Mouse (Mus musculus) left cerebral cortex, postnatal 10 days (tissue): ENCODE data around the gene Fam124b. TPM values are rescaled to one million over a fixed set of nuclear protein-coding genes. Genes with fewer than 3 reads are reported as not detected.

ENCODE experiments used
- DNase-seq, 2 experiments: peaks; one replicate each; pipeline ENCODE4 v3.0.0; 2021 to 2022; ENCODE audit warnings: low spot score in 2 of 2, mixed read lengths in 1 of 2; ENCODE audit errors: extremely low spot score in 1 of 2
- intact Hi-C: fragments of 180-260 bp; cut with DNase I; formaldehyde crosslinking; loops from one replicate; pipeline ENCODE4 v1.15.1; 2025
- total RNA-seq, 2 experiments: library from RNA; stranded (reverse); gene quantifications; 2 replicates each; pipeline ENCODE4 v1.2.3; 2021

Fam124b gene
- 1 to 10 TPM; 1.0 to 1.4 TPM for total RNA-seq

DNA sequence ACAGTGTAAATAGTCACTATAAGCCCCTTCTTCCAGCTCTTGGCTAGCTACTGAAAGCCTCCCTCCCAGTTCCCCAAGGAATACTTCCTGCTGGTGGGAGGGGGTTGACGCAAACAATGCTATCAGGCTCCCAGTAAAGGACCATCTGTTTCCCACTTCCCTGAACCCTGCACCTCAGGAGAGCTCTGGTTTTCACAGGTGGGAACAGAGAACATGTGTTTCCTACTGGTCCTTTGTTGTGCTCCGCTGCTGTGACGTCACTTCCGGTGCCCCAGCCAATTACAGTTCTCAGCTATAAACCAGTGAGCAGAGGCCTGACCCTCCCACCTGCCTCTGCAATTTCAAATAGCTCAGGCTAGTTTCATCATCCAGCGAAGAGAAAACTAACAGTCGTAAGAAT lies at the start of gene Fam124b:
TSS of gene Fam124b (minus strand) at position 206 of the 400 bp plus-strand sequence.
- DNase-seq: peak in 1 of 2 experiments; percentile 86
- intact Hi-C loops: no loop called here

- intact Hi-C loops: no loop called here
- DNase-seq: no peak
These were observed 42.2 kb upstream of the Fam124b start for GRCm38 (mm10) chr1:80260443-80260842.

DNA sequence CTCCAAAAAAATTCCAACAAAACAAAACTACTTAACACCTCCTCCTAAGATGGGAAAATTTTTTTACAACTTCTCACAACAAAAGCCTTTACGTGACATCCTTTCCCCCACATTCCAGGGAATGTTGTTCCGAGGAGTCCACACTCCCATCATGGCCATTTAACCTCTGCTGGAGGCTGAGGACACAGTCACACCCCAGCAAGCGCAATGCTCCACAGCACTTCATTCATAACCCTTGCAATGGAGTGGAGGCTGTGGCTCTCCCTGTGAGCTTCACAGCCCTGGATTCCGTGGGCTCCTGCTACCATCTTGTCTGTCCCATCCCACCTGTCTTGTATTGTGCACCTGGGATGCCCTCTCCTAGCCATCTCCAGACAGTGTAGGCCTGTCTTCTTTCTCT lies 40.4 kb upstream of the Fam124b start:
- intact Hi-C loops: no loop called here
- no peak for DNase-seq

DNA sequence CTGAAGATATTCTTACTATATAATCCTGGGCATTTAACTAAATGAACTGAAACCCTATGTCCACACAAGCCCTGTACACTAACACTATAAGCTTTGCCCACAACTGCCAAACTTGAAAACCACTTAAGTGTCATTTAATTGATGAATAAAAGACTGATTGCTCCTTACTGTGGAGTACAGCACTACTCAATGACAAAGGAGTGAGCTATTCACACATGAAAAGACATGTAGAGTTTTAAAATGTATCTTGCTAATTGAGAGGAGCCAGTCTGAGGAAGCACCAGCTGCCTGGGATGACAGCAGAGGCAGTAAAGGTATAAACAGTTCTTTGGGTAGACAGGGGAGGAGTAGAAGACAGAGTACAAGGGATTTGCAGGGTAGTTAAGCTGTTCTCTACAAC lies 35.0 kb upstream of the Fam124b start:
- intact Hi-C loops: no loop called here
- DNase-seq: no peak

DNA sequence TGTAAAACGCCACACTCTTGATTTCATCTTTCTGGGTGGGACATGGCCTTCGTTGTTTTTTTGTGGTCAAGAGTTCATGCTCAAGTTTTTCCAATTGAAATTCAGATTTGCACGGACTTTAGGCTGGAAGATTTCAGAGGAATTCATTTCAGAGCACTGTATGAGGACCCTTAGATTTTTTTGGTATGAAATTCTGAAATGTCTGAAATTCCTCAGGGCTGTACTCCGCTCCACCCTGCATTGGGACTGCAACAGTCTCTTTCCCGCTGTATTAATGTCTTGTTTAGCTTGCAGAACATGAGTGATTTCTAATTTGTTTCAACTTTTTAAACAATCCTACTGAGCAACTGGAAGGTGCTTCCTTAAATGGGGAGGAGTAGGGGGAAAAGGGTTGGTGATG lies 32.0 kb upstream of the Fam124b start:
- no peak for DNase-seq
- intact Hi-C loops: no loop called here

DNA sequence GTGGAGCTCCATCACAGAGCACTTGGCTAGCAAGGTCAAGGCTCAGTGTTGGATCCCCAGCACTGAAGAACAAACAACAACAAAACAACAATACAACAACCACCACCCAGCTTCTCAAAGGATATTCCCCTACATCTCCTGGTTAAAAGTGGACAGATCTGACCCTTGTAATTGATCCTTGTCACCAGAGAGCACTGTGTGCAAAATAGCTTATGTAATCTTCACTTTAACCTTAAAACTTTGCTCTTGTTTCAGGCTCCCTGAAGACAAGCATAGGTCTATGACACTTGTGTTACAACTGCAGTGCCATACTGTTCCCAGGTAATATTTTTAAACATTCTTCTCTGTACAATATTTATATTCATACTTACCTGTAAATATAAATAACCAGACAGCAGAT lies 28.9 kb upstream of the Fam124b start:
- no peak for DNase-seq
- intact Hi-C loops: no loop called here

- DNase-seq: no peak
- intact Hi-C loops: no loop called here
These were observed 25.9 kb upstream of the Fam124b start for GRCm38 (mm10) chr1:80244123-80244522.

GRCm38 (mm10) chr1:80241579-80241978 lies 23.3 kb upstream of the Fam124b start:
- intact Hi-C loops: no loop called here
- no peak for DNase-seq

DNA sequence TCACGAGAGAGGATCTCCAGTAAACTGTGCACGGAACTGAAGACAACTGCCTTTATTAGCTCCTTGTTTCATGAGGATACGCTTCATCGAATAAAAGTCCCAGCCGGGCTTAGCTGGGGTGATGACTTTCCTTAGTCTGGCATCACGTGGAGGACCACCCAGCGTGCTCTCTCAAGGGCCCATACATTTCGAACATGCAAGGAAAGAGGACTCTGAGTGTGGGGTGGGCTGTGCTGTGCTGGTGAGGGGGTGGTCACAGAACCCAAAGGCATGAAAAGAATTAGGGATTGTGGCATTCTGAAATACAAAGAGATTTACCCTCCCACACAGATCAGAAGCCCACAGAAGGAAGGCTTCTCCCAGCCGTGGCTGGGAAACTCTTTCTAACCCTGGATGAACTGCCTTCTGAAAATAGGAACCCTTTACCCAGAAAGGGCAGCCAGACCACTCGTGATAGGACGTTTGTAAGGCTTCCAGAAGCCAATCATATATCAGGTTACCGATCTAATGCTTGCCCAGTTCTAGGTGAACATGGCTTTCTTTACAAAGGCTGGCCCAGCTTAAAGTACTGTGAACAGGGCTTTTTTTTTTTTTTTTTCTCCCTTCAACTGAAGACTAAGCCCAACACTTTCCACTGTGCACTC lies 21.9 kb upstream of the Fam124b start:
- no peak for DNase-seq
- intact Hi-C loops: no loop called here

- intact Hi-C loops: no loop called here
- DNase-seq: no peak
These were observed 21.2 kb upstream of the Fam124b start for GRCm38 (mm10) chr1:80239481-80239880.

GRCm38 (mm10) chr1:80236951-80237702 lies 18.9 kb upstream of the Fam124b start:
- no peak for DNase-seq
- intact Hi-C loops: no loop called here

- no peak for DNase-seq
- intact Hi-C loops: no loop called here
These were observed 17.9 kb upstream of the Fam124b start for GRCm38 (mm10) chr1:80236126-80236525.

GRCm38 (mm10) chr1:80230612-80231011 lies 12.3 kb upstream of the Fam124b start:
- DNase-seq: no peak
- intact Hi-C loops: no loop called here

DNA sequence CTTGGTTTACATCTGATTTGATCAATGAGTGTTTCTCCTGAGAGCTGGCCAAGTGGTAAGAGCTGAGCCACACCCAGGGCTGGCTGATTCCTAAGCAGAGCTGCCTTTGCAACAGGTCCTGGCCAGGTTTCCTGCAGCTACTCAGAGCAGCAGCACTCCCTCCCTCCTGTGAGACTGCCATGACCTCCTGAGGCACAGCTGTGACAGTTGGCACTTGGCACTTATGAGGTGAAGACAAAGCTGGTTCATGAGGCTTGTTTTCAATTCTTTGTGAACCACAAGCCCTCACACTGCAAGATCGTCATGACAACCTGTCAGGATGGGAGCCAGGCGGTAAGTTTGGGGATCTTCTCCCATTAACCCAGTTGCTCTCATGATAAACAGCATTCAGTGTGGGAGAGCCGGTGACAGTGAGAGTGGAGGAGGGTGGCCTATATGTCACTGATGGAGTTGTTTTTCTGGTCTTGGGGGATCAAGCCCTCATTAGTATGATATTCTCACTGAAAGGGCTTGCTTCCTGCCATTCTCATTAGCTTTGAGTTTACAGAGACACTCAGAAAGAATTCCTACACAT lies 6.7 kb upstream of the Fam124b start:
- intact Hi-C loops: no loop called here
- DNase-seq: no peak

- DNase-seq: no peak
- intact Hi-C loops: no loop called here
These were observed 2.9 kb upstream of the Fam124b start for GRCm38 (mm10) chr1:80221151-80221550.

DNA sequence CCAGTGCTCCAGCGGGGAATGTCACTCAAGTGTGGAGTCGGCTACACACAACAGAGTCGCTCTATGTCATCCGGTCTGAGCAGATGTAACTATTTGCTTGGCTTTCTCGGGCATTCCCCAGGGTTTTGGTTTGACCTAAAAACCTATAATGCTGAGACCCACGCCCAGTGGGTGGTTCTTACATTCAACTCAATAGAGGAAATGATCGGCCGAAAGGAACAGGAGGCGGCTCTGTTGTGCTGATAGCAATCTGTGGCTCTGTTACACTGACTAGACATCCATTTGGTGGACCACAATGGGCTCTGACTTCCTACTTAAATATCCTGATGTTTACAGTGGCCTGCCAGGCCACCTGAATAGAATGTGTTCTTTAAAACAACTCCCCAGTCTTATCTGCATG lies 4.4 kb downstream of the Fam124b start:
- peak in 1 of 2 experiments; percentile 77 for DNase-seq
- intact Hi-C loops: no loop called here

- intact Hi-C loops: no loop called here
- peak in 1 of 2 experiments; percentile 36 for DNase-seq
These were observed 5.1 kb downstream of the Fam124b start for GRCm38 (mm10) chr1:80213146-80213545.

DNA sequence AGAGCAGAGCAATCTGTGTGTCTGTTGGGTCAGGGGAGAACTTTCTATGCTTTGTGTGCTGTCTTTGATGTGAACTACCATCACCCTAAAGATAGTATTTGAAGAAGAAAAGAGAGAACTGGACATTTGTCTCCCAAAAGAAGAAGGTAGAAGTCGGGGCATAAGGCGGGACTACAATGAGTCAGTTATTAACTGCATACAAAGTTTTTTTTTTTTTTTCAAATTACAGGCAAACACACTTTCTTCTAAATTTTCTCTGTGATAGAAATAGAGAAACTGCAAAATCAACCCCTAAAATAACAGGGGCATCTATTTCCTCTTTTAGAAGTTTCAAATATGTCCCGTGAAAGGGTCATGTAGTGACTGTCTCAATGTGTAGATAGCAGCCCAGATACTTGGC lies 16.0 kb downstream of the Fam124b start:
- intact Hi-C loops: no loop called here
- no peak for DNase-seq

DNA sequence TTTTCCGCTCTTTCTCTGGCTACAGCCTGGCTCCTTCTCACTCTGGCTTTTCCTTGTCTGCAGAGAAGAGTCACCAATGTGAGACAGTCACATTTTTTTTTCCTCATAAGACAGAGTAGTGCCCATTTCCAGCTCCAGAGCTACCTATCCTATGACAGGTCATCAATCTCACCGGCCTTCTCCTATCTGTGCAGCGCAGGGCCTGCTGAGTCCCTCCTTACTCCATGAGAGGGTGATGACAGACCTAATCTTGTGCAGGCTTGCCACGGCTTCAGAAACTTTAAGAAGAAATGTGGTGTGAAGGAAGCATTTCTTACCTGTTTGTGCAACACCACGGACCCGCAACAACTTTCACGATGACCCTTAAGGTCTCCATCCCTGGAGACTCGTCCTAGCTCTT lies 25.4 kb downstream of the Fam124b start:
- DNase-seq: no peak
- intact Hi-C loops: no loop called here

DNA sequence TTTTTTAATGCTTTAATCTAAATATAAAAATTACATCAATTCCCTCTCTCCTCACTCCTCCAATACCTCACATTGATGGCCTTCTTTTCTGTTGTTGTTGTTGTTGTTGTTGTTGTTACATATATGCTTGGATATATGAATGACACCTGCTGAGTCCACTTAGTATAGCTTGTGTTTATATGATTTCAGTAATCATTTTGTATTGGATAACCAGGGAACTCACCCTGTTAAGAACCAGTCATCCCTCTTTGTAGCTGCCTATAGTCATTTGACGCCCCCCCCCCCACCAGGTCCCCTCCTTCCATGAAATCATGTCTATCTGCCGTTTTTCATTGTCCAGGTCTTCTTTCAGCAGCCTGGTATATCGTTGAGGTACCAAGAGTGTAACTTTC lies 36.9 kb downstream of the Fam124b start:
- intact Hi-C loops: loop anchor here (1.0 to 10.0 kb wide), 4 partner anchors 193 to 1123 kb away; no protein-coding TSS in a partner anchor

More for the DNA sequence above, 36.9 kb downstream of the Fam124b start:
- no peak for DNase-seq
